Mouse (Mus musculus) ES-Bruce4 (cell line): ENCODE measurements around the gene Klhl12.

ENCODE experiments used
- CTCF ChIP-seq: IDR thresholded peaks from one replicate; pipeline ENCODE4 v1.8.1; 2011; ENCODE audit warnings: low read depth, low read length
- EP300 ChIP-seq: IDR thresholded peaks from 2 replicates; pipeline ENCODE4 v1.6.1; 2011; ENCODE audit warnings: low read depth, low read length; ENCODE audit not compliant: insufficient read depth
- POLR2A ChIP-seq: IDR thresholded peaks from one replicate; pipeline ENCODE4 v1.8.1; 2011; ENCODE audit warnings: low read length; ENCODE audit not compliant: insufficient read depth

DNA sequence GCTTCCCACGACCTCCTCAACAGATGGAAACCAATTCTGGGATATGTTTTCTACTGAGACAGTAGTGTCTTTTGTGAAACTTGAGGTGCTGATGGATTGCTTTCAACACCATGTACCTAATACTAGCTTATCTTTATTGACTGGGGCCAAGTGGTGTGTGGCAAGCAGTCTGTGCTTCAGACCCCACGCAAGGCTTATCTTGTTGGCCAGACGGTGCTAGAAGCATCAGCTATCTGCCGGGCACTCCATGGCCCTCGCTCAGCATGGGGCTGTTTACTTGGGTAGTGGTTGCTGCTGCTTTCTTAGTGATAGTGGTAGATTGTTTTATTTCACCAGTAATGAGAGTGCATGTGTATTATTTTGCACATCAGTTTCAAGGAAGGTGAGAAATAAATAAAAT is 29.0 kb upstream of the Klhl12 start:
- TF ChIP-seq CTCF (no peak), EP300 (no peak), POLR2A (no peak)
